Mouse (Mus musculus) forelimb bud, embryonic 11.5 days (tissue): ENCODE measurements around the gene Glmp.
"Not testable (repeated sequence)": the region's sequence is repeated elsewhere in the genome, so short reads cannot be mapped to it uniquely, and the experiment has no call there.

Source experiments
- DNase-seq: peaks from one replicate; pipeline ENCODE4 v3.0.0-alpha.2; 2012; ENCODE audit warnings: low read depth, low spot score

Gene Glmp

DNA sequence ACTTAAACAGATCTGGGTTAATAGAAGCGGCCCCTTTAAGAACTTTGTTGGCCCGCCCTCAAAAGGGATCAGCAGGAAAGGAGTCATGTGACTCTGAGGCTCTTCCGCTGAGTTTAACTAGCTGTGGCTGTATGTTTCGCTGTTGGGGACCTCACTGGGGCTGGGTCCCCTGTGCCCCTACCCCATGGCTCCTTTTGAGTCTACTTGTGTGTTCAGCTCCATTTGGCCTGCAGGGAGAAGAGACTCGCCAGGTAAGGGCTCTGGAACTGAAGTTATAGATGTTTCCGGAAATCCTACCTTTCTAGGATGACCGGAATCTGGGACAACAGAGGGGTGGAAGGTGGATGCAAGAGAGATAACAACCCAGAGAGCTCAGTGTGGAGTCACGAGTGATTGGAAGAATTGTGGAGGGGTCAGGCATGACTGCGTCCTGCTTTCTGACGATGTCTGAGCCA is at the start of gene Glmp:
TSS of gene Glmp (plus strand) at position 73 of the 455 bp plus-strand sequence.
- peak; percentile 59 for DNase-seq

DNA sequence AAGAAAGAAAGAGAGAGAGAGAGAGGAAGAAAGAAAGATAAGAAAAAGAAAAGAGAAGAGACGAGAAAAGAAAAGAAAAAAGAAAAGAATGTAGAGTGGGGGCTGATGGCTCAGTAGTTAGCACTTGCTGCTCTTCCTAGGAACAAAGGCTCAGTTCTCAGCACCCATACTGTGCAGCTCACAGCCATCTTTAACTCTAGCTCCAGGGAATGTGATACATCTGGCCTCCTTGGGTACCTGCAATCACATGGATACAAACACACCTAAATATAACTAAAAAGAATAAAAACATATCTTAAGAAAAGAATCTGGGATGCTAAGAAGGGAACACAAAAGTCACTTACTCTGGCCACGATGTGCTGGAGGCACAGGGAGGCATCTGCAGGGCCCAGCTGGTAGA is 48.7 kb upstream of the Glmp start:
- no peak for DNase-seq

DNA sequence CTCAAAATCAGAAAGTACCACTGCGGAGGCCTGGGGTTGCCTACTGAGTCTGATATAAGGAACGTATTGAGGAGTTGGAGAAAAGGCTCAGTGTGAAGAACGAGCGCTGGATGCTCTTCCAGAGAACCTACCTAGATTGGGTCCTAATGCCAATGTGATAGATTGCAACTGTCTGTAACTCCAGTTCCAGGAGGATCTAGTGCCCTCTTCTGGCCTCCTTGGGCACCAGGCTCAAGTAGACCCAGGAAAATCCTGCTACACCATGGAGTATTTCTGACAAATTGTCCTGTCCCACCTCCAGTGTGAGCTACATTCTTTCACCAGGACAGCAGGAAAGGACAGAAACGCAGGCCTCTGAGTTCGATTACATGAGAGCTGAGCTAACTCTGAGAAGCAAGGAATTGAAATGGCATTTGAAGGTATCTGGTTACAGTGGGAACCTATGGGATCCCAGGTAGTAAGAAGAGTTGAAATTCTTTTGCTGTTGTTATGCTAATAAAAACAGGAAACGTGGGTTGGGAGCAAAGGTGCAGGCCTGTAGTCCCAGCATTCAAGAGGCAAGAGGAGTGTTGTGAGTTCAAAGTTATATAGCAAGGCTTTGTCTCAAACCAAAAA is 48.2 kb upstream of the Glmp start:
- DNase-seq: no peak

DNA sequence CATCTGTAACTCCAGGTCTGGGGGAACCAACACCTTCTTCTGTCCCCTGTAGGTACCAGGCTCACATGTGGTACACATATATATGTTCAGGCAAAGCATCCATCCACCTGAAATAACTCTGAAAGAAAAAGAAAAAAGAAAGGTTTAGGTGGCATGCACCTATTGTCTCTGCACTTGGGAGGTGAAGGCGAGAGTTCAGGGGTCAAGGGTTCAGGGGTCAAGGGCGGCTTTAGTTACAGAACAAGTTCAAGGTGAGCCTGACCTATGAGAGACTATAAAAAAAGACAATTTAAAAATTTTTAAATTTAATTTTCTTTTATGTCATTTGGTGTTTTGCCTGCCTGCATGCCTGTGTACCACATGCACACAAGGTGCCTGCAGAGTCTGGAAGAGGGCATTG is 44.8 kb upstream of the Glmp start:
- no peak for DNase-seq

DNA sequence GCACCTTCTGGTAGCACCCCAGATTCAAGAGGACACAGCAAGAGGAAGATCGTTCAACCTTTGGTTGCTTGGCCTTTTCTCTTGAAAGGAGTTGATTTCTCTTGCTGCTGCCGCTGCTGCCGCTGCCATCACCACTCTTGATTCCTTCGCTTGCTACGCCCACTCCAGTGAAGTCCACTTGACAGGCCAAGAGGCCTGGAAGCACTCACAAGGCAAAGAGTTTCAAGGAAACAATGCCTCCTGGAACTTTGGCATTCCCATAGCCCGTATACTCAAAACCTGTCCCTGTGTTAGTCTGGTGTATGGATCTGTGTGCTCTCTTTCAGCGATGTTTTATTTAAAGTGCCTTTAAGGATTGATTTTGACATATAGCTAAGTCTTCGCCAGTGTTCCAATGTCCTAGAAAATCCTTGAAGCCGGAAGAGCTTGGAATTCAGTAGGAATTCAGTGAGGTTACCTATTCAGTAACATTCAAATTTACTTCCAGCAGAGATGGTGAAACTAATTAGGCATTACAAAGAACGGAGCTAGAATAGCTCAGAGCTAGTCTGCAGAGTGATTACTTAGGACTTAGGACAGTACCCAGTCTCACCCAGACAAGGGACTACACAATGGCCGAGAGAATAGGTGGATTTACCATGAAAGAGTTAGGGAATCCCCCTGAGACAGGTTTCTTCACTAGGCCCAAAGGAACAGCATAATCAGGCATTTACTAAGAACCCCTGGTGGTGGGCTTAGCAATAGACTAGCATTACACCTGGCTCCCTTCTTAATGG is 43.5 kb upstream of the Glmp start:
- not testable (repeated sequence) for DNase-seq

DNA sequence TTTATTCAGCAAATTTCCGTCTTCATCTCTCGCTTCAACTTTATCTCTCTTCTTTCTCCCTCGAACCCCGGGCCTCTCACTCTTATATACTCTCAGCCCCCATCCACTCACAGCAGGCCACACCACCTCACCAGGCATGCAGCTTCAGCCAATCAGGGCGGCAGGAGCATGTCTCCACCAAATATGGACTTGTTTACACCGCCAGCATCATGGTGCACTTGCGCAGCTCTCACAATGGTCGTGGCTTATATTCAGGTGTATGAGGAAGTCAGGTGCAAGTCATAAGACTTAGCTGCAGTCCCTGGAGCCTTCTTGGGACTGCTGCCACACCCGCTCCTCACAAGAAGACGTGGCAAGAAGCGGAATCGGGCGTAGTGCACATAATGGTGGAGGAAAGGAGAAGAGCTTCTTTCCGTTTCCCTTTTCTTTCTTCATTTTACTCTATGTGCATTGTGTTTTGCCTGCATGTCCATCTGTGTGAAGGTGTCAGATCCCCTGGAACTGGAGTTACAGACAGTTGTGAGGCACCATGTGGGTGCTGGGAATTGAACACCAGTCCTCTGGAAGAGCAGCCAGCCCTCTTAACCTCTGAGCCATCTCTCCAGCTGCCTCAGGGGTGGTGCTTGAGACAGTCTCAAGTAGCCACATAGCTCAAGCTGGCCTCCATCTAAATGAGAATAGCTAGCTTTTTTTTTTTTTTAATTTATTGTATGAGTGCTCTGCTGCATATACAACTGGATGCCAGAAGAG is 39.8 kb upstream of the Glmp start:
- DNase-seq: not testable (repeated sequence)

DNA sequence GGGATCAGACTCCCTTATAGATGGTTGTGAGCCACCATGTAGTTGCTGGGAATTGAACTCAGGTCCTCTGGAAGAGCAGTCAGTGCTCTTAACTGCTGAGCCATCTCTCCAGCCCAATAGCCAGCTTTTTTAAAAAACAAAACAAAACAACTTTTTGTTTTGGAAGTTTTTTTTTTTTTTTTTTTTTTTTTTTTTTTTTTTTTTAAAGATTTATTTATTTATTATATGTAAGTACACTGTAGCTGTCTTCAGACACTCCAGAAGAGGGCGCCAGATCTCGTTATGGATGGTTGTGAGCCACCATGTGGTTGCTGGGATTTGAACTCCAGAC is 39.3 kb upstream of the Glmp start:
- DNase-seq: not testable (repeated sequence)

DNA sequence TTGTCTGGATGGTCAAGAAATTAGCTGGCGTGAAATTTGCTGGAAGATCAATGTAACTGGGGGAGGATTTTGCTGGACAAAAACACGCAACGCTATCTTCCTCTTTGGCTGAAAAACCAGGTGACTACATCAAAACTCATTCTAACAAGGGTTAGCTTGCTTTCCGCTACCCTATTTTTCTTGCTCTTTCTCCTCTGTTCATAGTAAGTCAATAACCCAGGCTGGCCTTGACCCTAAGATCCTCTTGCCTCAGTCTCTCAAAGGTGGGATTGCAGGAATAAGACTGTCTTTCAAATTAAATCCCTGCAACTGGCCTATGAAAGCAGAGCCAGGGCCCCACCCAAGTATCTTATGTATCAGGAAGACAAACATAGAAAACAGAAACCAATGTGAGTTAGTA is 37.7 kb upstream of the Glmp start, which contains the start of gene Gm38392:
TSS of gene Gm38392 (minus strand) at position 101 of the 400 bp plus-strand sequence.
- no peak for DNase-seq

DNA sequence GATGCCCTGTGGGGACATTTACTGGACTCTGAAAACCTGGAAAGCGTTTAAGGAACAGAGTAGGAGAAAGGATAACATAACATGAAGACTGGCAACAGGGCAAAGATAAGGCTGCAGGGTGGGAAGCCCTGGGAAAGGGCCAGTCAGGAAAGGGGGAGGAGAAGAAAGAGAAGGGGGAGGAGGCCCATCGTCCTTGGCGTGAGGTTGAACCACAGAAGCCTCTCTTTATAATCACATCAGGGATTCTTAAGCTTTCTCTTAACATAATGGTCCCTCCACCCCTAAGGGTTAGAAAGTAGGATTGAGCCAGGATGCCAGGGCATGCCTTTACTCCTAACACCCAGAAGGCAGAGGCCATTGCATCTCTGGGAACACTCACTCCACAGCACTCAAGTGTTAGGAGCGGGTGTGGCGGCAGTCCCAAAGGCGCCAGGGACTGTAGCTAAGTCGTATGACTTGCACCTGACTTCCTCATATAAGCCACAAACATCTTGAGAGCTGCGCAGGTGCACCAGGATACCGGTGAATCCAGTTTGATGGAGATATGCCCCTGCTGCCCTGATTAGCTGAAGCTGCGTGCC is 36.6 kb upstream of the Glmp start:
- DNase-seq: not testable (repeated sequence)

DNA sequence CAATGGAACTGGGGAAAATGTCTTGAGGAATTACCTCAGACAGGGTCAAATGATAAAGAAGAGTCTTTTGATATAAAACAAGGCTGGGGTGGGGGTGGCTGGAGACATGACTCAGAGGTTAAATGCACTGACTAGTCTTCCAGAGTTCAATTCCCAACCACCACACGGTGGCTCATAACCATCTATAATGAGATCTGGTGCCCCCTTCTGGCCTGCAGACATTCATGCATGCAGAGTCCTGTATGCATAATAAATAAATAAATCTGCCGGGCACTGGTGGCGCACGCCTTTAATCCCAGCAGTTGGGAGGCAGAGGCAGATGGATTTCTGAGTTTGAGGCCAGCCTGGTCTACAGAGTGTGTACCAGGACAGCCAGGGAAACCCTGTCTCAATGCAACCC is 32.9 kb upstream of the Glmp start:
- DNase-seq: no peak

DNA sequence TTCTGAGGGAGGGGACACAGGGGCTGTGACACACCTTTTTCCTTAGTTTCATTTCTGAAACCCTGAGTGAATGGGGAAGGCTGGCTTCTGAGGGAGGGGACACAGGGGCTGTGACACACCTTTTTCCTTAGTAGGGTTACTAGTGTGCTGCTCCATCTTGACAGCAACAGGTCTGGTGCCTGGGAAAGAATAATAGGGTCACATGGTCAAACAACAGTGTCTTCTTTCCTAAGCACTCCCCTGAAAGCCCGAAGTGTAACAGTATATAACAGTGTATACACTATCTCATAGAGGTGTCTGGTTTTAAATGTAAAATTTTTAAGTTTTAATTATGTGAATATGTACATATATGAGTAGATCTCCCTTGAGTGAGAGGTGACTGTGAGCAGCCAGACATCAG is 29.6 kb upstream of the Glmp start:
- not testable (repeated sequence) for DNase-seq

DNA sequence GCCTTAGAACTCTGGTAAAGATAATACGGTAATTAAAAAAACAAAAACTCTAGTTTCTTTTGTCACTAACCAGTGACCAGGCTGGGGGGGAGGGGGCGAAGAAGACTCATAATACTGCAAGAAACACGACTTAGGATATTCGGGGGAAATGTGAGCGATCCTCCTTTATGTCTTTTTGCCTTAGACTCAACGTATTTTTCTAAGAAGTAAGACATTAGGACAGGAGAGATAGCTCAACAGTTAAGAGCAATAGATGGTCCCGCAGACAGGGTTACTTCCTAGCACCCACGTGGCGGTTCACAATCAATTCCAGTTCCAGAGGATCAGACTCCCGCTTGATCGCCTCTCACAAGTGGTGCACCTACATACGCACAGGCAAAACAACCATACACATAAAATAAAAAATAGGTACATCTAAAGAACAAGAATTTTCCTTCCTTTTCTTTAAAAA is 28.7 kb upstream of the Glmp start:
- DNase-seq: no peak

DNA sequence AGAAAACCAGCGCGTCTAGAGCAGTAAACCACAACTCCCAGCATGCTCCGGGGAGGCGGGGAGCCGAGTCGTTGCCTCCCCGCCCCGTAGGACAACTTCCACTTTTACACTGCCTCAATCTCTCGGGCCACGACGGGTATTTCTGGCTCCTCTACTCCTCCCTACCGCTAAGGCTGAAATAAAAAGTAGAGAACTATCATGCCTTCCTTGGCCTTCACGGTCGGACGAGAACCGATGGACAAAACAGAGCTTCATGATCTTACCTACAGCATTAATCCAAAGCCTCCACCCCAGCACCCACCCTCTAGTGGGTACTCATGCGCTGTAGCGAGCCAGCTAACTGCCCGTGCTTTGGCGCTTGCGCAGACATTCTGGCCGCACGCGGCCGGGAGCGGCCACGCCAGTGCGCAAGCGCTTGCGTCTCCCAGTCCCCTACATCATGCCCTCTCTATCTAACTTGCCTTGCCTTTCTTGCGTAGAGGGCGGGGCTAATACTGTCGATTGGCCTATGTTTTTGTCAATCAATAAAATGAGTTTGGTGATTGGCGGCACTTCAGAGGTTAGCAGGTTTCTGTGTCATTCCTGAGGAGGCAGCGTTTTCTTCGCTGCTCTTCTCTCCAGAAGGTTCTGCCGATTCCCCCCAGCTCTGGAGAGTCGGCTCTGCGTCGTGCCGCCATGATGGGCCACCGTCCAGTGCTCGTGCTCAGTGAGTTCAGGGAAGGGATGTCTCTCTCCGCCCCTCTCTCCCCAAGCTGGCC is 28.1 kb upstream of the Glmp start, which contains the start of the genes Tsacc and Cct3:
TSS of gene Tsacc (minus strand) at position 439 of the 758 bp plus-strand sequence.
TSS of gene Cct3 (plus strand) at position 556 of the 758 bp plus-strand sequence.
- DNase-seq: peak; percentile 99

DNA sequence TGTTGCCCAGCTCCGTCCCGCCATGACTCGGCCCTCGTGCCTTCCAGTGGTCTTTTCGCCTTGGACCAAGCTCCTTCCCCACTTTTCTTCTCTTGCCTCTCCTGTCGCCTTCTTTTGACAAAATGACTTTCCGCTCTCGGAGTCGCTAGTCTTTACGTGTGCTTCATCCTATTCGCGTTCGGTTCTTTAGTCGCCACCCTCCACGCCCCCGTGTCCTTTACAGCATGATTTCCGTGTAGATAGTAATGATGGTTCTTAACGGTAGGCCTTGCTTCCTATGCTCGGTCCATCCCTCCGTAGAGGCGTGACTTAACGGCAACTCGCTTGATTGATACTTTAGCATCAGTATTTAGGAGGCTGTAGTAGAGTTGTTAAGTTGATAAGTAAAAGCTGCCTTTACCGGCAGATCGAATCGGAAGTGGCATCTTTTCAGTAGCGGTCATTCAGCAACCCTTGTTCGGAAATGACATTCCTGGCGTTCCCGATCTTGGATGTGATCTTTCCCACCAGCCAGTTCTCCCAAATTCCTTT is 27.4 kb upstream of the Glmp start:
- DNase-seq: no peak

DNA sequence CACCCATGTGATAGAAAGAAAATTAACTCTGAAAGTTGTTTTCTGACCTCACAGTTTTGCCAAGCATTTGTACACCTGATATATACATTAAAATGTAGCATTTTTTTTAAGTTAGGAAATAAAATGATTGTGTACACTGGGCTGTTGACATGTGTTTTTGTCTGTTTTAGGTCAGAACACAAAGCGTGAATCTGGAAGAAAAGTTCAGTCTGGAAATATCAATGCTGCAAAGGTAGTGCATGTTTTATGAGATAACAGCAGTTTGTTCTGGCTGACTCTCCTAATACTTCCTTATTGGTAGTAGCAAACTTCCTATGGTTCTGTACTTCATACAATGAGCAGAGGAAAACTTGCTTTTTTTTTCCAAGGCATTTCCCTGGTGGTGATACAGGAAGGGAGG is 25.7 kb upstream of the Glmp start:
- no peak for DNase-seq

DNA sequence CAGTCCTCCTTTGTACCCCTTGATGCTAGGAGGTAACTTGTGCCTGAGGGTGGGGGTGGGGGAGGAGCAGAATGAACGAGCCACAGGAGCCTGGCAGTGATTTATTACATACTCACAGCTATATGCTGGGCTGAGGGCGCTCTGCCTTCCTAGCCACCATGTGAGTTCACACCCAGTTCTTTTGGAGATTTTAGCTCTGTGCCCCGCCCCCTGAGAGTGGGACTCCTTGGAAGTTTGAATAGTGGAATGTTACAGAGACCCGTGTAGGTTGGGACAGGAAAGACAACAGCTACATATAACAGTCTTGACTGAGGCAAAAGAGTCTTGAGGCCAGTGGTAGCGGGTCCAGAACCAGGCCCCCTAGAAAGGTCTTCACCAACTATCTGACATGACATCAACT is 4.1 kb downstream of the Glmp start:
- DNase-seq: no peak

DNA sequence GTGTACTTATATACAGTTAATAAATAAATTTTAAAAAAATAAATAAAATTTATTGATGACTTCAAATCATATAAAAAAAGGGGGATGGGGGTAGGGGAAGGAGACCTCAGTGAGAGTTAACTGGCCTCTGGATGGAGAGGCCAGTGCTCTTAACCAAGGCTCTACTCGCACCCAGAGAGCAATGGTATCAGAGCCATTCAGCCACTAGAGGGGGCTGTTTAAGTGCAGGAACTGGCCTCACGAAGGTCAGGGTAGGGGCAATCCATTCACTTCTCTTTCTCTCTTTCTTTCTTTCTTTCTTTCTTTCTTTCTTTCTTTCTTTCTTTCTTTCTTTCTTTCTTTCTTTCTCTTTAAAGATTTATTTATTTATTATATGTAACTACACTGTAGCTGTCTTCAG is 6.5 kb downstream of the Glmp start:
- peak; percentile 29 for DNase-seq

DNA sequence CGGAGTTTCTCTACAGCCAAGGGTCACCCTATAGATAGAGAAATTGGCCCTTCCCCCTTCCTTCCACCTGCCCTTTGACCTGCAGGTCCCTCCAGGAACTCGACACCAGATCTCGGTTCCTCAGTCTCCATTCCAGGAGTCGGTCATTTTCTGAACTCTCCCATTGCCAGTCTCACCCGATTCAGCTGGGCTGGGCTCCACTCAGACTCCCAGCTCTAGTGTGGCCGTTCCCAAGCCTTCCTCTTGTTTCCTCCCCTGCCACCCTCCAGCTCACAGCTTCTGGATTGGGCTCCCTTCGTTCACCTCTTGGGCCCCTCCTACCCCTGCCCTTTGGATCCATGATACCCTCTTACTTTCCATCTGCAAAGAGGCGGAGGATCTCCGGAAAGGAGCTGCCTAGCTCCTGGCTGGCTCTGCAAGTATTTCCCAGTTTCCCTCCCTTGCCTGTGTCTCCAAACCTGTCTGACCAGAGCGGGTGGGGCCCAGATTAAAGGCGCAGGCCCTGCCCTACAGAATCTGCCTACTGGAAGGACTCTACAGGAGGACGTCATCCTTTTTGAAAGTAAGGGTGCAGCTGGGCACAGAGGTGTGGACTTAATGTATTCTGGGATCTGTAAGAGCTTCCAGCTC is 9.3 kb downstream of the Glmp start:
- DNase-seq: no peak

DNA sequence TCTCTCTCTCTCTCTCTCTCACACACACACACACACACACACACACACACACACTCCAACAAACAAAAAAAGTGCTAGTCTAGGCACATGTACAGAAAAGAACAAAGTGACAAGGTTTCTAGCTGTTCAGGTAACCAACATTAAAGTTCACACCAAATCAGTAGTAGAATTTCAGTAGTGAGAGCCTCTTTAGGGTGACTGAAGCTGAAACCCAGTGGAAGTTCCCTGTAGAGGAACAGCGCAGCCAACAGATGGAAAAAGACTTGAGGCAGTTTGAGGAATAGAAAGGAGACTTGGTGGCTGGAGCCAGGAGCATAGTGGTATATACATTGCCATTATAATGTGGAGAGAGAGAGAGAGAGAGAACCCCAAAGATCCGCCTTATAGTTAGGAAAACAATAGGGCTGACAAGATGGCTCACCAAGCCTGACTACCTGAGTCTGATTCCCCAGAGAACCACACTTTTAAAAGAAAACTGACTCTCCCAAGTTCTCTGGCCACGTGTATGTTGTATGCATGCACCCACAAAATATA is 10.1 kb downstream of the Glmp start:
- no peak for DNase-seq

DNA sequence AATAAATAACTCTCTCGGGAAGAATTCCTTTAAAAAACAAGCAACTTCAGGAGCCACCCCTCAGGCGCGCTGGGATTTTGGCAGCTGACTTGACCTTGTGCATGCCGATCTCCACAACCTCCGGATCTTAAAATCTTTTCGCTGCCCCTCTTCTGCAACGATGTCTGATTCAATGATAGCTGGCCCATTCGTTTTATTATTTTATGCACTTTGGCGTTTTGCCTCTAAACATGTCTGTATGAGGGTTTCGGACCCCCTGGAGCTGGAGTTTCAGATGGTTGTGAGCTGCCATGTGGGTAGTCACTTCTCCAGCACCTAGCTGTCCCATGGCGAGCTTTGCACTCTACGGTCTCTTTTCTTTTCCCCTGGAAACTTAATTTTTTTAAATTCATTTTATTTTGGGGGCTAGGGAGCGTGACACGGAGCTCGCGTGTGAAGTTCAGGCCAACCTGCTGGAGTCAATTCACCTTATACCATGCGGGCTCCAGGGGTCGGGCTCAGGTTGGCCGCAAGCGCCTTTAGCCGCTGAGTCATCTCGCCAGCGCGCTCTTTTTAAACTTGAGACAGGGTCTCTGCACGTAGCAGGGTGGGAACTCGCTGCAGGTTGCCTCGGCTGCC is 10.7 kb downstream of the Glmp start:
- DNase-seq: no peak
